Mouse (Mus musculus) 416B (cell line): ENCODE measurements around the gene Hormad2.
A peak's percentile ranks its signal among the peaks of the same experiment; 100 is the strongest.

Experiments
- DNase-seq: peaks from one replicate; pipeline ENCODE4 v3.0.0; 2011; ENCODE audit warnings: low read depth

The Hormad2 gene

DNA sequence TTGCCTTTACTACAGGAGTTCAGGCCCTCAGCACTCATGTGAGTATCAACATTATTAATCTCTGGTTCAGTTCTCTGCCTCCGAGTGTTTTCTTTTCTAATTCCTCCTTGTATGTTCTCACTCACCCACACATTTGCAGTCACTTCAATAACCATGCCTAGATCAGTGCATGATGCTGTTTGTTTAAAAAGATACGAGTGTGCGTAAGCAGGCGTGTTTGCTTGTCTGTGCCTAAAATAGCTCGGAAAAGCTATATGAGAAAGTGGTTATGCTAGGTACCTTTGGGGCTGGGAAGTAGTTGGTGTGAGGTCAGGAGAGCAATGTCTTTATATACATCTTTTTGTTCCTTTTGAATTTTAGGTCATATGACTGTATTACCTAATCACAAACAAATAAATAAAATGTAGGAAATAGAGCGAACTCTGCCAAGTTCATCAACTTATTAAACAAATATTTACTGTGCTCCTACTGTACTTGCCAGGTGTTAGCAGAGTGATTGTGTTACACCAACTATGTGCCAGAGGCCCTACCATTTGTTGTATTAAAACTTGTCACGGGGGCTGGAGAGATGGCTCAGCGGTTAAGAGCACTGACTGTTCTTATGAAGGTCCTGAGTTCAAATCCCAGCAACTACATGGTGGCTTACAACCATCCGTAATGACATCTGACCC, 100.7 kb downstream of the Hormad2 start:
- no peak for DNase-seq

DNA sequence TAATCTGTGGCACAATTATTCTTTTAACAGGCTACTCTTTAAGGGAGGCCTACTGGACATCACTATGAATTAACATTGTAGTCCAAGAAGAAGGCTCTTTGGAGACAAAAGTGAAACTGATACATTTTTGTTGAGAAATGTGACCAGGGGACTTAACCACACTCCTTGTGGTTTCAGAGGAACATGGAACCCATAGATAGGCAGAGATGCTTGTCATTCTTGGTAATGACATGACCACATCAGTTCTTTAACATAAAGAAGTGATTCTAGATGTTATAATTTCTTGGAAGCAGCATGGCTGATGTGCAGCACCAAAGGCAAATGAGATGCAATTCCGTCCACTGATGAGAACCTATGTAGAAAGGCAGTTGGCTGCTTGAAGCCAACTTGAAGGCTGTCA, 101.6 kb downstream of the Hormad2 start:
- DNase-seq = peak; percentile 72

DNA sequence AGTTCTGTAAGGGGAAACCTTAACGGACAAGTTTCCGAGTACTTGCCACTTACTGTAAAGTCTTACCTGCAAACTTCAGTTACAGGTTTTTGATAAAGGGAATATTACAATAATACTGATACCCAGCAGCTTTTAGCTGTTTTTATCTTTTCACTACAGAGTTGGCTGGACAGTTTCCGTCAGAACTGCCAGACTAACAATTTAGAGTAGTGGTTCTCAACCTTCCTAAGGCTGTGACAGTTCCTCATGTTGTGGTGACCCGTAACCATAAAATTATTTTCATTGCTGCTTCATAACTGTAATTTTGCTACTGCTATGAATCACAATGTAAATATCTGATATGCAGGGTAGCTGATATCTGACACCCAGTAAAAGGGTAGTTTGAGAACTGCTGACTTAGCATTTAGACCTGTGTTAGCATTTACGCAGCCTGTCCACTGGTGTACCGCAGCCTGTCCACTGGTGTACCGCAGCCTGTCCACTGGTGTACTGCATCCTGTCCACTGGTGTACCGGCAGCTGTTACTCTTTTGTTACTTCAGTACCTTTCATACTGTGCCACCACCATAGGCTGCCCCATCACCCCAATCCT, 104.1 kb downstream of the Hormad2 start:
- peak; percentile 30 for DNase-seq

DNA sequence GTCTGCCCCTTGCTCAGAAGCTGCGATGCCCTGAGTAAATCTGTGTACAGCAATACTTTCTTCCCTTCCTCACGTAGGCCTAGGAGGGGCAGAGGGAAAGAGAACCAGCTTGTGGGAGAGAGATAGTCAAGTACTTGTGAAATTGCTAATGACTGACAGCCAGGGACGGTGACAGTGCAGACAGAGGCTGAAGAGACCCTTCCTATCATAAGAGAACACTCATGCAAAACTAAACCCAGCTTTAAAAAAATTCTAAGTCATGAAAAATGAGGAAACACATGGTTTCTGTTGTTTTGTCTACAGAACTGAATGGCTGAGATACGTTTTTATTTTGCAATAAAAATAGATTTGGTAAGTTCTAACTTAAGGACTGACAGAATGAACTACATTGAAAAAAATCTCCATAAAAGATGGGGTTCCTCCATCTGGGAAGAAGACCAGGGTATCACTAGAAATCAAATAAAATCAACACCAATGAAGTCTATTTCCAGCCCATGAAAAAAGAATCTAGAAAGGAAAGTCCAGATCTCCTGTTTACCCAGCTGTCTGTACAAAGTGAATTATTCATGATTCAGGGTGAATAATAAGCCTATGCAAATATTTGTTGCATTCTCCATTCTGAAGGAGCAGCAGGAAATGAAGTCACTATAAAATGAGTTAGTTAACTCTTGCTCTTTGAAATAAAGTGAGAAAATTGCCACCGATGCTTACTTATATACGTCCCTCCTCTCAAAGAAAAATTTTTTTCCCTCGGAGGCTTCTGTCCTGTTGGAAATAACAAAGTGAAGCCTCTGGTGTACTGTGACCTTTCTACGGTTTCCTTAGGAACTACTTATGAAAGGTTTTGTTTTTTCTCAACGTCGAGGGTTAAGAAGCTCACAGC, 104.9 kb downstream of the Hormad2 start:
- peak; percentile 76 for DNase-seq

DNA sequence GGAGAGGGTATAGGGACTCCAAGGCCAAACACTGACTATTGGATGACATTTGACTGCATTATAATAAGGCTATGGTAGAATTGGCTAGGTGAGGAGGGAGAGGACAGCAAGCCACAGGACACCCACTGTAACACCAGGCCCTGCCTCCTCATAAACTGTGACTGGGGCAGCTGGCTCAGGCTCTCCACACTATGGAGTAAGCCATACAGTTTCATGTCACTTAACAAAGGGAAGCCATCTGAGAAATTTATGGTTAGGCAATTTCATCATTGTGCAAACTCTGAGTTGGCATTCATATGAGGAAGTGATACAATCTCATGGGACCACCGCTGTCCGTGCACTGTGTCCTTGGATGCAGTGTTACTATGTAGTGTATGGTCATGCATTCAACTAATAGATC, 107.9 kb downstream of the Hormad2 start:
- peak; percentile 85 for DNase-seq

DNA sequence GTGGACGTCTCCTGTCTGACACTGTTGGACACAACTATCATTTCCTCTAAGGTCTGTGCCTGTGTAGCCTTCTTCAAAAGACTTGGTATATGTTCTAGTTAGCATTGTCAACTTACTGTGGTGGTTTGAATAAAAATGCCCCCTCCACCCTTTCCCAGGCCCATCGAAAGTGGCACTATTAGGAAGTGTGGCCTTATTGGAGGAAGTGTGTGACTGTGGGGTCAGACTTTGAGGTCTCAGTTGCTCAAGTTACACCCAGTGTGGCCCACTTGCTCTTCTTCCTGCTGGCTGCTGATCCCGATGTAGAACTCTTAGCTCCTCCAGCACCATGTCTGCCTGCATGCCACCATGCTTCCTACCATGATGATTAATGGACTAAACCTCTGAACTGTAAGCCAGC, 112.7 kb downstream of the Hormad2 start:
- DNase-seq = no peak

DNA sequence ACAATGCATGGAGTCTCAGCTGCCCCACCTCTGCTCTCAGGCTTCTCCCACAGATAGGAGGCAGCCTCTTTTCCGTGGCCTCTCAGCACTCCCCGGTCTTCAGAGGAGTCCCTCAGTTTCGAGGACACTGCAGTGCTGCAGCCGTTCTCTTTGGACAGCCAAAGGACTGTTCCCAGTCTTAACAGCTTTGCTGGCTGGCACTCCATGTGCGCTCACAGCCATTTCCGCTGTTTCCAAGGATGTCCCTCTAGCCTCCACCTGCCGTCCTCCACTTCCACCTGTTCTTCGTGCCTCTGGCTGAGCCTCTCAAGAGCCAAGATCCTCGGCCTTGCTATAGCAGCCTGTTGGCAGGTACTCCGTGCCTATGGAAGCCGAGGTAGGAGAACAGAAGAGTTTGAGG, 117.4 kb downstream of the Hormad2 start:
- no peak for DNase-seq

DNA sequence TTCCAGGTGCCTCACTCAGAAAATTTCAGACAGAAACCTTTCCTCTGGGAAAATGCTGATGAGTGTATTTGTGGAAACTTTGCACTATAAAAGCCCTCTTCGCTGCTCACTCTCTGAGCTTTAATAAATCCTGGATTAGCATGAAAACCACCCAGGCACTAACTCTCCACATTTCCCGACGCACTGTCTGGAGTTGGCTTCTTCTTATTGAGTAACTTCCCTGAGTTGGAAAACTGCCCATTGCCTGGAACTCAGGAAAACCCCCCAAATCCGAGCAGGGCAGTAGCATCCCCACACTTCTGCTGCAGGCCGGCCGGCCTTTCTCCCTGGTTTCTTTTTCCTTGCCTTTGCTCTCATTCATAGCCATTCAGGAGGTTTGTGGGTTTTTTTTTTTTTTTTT, 118.0 kb downstream of the Hormad2 start:
- DNase-seq = no peak

DNA sequence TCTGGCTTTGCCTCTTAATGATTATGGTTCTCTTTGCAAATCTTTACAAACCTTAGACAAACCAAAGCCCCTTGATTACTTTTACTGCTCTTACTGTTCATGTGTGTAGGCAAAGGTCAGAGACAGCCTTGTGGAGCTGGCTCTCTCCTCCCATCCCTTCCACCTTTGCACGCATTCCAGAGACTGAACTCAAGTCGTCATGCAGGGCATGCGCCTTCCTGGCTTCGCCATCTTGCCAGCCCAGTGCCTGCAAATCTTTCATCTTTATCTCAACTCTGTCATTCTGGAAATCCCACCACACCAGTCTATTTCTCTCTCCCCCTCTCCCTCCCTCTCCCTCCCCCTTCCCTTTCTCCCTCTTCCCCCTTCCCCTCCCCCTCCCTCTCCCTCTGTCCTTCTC, 120.0 kb downstream of the Hormad2 start:
- no peak for DNase-seq

DNA sequence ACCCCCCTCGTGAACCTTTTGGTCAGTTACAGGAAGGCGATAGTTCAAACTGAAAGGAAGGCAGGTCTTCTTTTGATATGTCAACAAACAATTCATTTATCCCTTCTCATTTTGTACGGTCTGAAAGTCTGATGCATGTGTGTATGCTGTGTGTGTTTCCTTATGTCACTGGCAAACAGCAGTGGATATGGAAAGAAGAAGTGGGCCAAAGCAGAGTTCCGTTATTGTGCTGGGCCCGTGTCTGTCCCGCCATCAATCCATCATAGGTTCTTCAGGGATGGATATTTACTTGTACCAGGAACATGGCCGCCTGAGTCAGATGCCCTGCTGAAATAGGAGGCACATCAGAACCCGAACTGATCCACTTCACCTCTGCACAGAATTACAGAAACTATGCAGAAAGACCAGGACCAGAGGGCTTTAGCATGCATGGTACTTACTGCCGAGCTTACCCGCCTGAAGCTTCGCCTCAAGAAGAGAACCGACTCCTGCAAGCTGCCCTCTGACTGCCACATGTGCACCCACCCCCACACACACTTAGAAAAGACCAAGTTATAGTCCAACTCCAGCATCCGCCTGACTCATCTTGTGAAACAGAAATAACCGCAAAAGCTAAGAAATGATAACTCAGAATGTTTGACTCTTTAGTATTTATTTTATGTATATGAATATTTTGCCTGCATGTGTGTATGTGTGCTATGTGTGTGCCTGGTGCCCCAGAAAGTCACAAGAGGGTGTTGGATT, 121.5 kb downstream of the Hormad2 start:
- no peak for DNase-seq

DNA sequence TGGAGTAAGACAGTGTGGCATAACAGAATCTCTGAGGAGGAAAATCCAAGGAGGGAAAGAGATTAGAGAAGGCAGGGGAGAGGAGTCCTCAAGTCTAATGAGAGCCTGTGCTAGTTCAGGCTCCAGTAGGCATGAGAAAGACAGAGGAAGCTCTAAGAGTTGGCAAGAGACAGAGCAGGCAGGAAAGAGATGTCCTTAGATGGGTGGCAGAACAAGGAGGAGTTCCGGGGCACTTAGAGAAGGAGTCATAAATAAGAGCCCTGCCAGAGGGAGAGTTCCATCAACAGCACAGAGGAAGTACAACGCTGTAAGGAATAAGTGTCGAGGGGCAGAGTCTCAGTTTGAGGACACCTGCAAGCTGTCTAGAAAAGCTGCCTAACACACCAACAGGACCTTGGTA, 122.9 kb downstream of the Hormad2 start:
- no peak for DNase-seq

DNA sequence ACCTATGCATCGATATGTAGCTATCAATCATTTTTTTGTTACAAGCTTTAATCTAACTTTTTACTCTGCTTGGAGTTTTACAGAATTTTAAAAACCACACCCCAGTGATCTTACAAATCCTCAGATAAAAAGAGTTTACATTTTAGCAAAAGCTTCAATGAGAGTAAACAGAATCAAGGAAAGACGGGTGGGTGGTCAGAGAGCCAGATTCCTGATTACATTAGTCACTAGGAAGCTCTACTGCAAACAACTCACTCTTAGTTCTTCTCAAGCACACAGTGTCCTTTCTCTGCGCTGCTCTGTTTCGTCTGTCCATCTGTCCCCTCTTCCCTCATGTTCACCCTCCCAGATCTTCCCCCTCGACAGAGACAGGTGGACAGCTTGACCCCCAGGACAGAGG, 123.6 kb downstream of the Hormad2 start:
- DNase-seq = no peak

DNA sequence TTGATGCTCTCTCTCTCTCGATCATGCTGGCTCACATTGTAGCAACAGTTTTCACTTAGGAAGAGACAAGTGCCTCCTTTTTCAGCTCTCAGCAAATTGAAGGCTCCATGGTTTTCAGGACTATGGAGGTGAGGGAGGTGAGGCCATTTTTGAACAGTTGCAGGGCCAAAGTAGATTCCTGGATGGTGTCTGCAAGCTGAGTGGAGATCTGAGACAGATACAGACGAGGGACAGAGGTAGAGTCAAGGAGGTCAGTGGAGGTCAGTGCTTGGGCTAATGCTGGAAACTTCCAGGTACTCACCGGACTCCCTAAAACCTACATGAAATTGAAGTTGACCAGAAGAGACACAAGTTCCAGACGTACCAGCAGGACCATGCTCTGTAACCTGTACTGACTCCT, 128.7 kb downstream of the Hormad2 start:
- DNase-seq = no peak

DNA sequence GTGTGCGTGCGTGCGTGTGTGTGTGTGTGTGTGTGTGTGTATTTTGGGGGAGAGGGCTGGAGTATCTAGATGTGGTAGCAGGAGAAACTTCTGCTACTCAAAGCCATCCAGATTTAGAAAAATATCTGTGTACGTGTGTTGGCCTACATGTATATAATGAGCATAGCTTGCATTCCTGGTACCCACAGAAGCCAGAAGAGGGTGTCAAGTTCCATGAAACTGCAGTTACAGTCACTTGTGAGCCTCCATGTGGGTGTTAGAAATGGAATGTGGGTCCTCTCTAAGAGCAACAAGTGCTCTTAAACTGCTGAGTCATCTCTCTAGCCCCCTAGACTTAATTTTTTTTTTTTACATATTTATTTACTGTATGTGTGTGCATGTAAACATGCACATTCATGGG, 130.6 kb downstream of the Hormad2 start:
- no peak for DNase-seq

DNA sequence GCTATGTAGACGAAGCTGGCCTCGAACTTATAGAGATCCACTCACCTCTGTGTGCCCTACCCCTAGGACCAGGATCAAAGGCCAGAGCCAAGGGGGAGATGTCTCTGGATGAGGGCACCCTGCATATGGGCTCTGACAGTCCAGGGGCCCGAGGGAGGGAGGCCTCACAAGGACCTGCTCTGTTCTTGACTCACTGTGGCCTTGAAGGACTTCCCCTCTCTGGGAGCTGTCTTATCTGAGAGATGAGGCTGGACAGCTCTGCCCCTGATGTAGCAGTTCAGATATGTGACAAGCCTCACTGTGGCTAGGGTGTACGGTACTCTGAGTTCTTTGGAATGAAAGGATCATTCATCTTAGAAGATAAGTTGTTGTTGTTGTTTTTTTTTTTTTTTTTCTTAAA, 131.3 kb downstream of the Hormad2 start:
- DNase-seq = peak; percentile 66

DNA sequence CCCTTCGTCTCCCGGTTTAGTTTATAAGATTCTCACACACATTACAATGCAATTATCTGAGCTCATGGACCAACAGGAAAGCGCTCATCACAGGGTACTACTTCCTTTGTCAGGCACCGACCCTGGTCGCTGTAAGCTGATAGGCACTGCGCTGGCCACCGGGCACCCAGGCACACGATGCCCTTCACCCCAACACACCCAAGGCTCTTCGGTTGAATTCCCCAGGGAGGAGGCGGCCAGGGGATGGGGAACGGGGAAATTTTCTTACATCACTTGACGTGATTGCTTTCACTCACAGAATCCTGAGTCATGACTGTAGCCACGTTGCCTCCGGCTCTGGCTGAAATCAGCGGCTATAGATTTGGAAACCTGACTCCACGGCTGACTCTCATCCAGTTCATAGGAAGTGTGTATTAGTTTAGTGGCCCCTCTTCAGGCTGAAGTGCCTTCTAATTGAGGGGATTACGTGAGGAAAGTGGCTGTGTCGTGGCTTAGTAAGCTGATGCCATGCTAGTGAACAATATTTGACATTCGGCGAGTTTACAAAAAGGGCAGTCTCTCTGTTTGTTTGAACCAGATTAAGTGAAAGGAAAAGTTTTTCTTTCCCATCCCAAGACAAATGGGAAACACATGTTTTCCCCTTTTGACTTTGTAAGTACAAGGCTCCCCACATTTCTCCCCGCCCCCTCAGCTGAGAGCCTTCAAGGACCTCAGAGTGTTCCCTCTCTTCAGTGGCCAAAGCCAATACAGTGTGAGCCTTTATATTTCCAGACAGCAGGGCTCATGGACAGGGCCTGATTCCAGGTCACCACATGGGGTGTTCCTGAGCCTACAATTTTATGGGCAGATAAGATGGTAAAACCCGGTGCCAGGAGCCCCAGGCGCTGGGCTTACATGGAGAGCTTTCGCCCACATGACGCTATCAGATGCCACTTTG, 132.1 kb downstream of the Hormad2 start:
- DNase-seq = peak; percentile 34

DNA sequence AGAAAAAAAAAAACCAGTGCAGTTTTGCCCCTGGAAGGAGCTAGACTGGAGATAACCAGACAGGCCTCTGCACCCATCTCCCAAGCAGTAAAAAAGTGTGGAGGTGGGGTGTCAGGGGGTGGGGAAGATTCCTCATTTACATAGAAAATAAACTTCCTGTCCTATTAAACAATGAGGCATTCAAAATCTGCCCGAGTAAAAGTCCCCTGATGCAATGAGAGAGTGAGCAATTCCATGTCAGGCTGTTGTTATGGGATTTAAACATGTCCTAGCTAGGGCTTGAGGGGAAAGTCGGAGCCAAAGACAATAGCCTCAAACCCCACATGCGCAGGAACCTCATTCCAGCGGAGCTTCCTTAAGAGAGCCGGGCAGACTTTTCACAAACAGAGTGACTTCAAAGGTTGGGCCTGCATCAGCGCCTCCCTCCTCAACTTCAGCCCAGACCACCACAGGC, 132.8 kb downstream of the Hormad2 start:
- DNase-seq = no peak

DNA sequence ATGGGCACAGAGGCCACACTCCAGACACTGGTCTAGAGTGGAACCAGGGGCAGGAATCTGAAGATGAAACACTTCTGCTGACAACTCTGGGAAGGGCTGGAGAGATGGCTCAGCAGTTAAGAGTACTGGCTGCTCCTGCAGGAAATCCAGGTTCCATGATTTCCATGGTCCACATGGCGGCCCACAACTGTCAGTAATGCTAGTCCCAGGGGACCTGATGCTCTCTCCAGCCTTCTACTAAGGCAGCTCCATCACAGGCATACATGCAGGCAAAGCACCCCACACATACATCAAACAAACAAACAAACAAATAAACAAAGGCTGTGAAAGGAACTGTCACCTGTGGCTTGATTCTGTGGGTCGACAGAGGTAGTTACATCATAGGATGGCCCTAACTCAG, 134.8 kb downstream of the Hormad2 start:
- no peak for DNase-seq

DNA sequence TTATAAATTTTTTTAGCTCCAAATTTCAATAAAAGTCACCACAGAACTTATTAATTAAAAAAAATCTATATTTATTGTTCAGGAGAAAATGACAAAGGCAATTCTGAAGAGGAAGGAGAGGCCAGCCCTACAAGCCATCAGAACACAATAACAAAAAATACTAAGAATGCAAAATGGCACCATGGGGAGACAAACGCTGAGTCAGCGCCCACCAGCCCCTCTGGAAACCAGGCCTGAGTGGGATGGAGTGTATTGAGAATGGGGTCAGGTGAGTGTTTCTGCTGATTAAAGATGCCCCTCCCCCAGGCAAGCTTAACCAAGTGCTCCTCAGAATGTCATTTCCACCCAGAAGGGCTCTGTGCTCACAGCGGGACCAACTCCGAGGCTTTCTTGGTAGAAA, 135.8 kb downstream of the Hormad2 start:
- DNase-seq = no peak

DNA sequence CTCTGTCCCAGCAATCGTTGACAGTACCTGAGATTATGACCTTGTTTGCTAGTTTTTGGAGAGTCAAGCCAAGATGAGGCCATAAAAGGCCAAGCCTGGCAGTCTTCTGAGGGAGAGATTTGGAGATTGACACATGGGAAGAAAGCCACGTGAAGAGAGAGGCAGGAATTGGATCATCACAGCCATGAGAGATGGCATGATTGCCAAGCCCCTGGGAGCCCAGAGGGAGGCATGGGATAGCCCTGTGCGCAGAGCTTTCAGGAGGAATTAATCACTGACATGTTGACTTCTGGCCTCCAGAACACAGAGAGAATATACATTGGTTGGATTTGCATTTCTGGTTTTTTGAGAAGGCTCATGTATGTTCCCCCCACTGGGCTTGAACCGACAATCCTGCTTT, 136.7 kb downstream of the Hormad2 start:
- no peak for DNase-seq

DNA sequence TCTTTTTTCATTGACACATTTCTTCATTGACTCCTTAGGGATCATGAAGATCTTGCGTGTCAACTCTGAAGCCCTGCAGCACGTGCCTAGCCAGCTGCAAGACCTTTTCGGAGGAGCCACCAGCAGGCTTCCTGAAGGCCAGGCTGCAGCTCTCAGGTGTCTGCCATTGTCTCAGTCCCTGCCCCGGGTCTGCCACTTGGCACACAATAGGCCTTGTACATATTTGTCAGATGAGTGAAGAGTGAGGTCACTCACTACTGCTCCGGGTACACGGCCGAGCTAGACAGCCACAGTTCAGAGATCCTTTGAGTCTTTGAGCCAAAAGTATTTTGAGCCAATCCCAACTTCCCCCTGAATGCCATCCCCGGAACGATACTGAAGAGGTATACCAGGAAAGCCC, 137.9 kb downstream of the Hormad2 start:
- no peak for DNase-seq
